Mouse (Mus musculus): ENCODE data around the gene Naaladl2. TPM values are rescaled to one million over a fixed set of nuclear protein-coding genes. Genes with fewer than 3 reads are reported as not detected.

Naaladl2 gene
- polyA plus RNA-seq, 1 experiment from 2014 or later, result 2.9 TPM

DNA sequence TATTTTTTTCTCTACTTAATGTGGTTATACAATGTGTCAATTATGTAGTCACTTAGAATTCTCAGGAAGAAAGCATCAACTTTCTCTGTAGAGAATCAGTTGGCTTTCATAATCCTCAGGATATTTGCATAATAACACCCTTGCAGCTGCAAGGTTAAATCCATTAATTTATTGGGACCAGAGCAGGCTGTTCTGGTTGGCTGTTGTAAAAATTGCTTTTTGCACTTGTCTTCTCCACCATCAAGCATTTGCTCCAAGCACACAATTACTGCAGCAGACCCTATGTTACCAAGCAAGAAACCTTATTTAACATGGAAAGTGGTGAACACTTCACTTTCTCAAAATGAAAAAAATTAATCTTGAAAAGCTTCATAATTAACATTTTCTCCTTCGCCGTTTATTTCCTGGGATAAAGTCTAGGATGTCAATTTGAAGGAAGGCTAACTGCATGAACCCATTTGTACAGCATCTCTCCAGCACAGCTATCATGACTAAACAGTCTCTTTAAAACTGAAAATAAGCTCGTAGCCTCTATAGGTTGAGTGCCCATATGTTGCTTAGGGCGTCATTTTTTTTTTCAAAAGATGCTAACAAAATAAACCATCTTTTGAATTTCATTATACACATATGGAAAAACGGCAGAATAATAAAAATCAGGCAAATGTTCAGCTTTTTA, 205.4 kb downstream of the Naaladl2 start:
- no peaks in the 10 kb centered on the region for H3K36me3 ChIP-seq
- no peaks in the 10 kb centered on the region for H3K9me3 ChIP-seq
- no peak overlapping the region for H3K4me2 ChIP-seq
- H3K4me1 ChIP-seq, result no peaks in the 10 kb centered on the region
- WGBS, result 68% methylated on average over 5 of the region's 5 CpGs
- H3K9ac ChIP-seq, result no peak overlapping the region
- H3K4me3 ChIP-seq, result no peak overlapping the region
- no peaks in the 10 kb centered on the region for H3K27me3 ChIP-seq (replicated peaks)
- H3K27ac ChIP-seq (replicated peaks), result no peak overlapping the region
- no peak for ATAC-seq (ENCODE audit: extremely low read depth, insufficient number of reproducible peaks, low FRiP score, low TSS enrichment)

DNA sequence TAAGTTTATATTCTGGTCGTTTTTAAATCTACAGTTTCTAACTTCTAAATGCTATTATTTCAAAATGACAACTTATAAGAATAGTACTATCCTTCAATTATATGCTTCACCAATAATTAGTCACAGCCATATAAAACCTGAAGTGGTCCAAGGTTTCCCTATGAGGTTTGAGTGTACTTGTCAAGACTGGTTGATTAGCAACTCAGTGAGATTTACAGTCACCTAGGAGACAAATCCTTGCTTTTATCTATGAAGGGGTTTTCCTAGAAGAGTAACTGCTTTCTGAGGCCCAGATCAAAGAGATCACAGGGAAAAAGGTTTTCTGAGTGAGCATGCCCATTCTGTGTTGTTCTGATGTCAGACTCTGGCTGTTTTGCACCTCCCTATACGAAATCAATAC, 222.2 kb downstream of the Naaladl2 start:
- Histone ChIP-seq H3K27me3 (replicated peaks) (no peaks in the 10 kb centered on the region), H3K9ac (no peak overlapping the region), H3K4me1 (no peaks in the 10 kb centered on the region), H3K4me3 (no peak overlapping the region), H3K9me3 (no peaks in the 10 kb centered on the region), H3K27ac (replicated peaks) (no peak overlapping the region), H3K36me3 (no peaks in the 10 kb centered on the region), H3K4me2 (no peak overlapping the region)
- WGBS, result 36% methylated on average over 2 of the region's 2 CpGs
- ATAC-seq (ENCODE audit: extremely low read depth, insufficient number of reproducible peaks, low FRiP score, low TSS enrichment), result no peak

DNA sequence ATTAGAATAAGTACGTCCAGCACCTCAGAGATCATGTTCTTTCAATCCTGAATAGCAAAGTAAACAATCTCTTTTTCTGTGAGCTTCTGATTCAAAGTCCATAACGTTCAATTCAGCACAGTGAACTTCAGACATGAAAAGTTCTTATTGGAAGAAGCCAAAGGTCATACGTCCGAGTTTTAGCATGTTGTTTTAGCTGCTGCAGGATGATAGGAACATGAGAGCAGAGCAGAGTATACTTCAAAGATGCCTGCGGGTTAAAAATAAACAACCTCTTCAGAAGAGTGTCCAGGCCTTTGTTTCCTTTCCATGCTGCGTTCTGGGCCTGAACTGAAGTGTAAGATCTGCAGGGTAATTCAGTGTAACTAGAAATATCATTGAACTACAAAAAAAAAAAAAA, 222.7 kb downstream of the Naaladl2 start:
- no peaks in the 10 kb centered on the region for H3K9me3 ChIP-seq
- ATAC-seq (ENCODE audit: extremely low read depth, insufficient number of reproducible peaks, low FRiP score, low TSS enrichment), result no peak
- H3K4me2 ChIP-seq, result no peak overlapping the region
- 34% methylated on average over 6 of the region's 6 CpGs for WGBS
- H3K4me3 ChIP-seq, result no peak overlapping the region
- no peaks in the 10 kb centered on the region for H3K36me3 ChIP-seq
- no peak overlapping the region for H3K27ac ChIP-seq (replicated peaks)
- no peak overlapping the region for H3K9ac ChIP-seq
- H3K4me1 ChIP-seq, result no peaks in the 10 kb centered on the region
- H3K27me3 ChIP-seq (replicated peaks), result no peaks in the 10 kb centered on the region

DNA sequence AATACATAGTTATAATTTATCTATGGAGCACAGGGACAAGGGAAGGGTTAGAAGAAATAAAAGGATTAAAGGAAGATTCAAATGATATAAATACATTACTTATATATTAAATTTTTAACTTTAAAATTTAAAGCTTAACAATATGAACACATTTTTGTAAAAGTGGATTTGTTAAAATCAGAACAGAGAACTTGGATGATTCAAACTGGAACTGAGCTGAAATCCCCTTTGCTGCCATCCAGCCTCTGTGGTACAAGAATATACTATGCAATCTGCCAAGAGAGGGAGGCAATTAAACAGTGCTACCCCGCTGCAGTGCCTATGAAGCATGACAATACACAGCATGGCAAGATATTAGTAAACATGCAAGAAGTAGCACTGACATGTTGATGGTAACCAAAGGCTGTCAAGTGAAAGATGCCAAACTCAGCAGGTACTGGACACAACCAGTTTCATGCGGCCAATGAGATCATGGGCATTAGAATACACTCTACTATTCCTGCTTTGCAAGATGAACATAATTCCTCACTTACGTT, 238.6 kb downstream of the Naaladl2 start:
- Histone ChIP-seq H3K36me3 (no peaks in the 10 kb centered on the region), H3K4me2 (no peak overlapping the region), H3K4me3 (no peak overlapping the region), H3K4me1 (no peaks in the 10 kb centered on the region), H3K9ac (no peak overlapping the region), H3K27me3 (replicated peaks) (no peaks in the 10 kb centered on the region), H3K9me3 (no peaks in the 10 kb centered on the region), H3K27ac (replicated peaks) (no peak overlapping the region)
- 71% methylated on average over 3 of the region's 3 CpGs for WGBS
- ATAC-seq (ENCODE audit: extremely low read depth, insufficient number of reproducible peaks, low FRiP score, low TSS enrichment), result no peak

DNA sequence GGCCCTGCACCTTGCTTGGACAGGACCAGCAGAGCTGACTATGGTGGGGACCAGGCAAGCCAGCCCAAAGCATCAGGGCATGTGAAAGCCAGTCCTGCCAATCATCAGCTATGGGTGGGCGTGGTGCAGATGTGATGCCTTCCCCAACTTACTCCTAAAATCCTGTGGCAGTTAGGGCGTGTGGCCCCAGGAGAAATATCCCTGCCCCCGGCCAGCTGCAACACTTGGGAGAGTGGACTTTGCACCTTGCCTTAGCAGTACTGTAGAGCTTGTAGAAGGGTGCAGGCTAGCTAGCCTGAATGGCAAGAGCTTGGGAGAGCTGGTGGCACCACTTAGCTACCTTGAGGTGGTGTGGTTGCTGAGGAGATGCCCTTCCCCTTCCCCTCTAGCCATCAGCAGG, 255.3 kb downstream of the Naaladl2 start:
- WGBS, result 74% methylated on average over 3 of the region's 3 CpGs
- no peak for ATAC-seq (ENCODE audit: extremely low read depth, insufficient number of reproducible peaks, low FRiP score, low TSS enrichment)

DNA sequence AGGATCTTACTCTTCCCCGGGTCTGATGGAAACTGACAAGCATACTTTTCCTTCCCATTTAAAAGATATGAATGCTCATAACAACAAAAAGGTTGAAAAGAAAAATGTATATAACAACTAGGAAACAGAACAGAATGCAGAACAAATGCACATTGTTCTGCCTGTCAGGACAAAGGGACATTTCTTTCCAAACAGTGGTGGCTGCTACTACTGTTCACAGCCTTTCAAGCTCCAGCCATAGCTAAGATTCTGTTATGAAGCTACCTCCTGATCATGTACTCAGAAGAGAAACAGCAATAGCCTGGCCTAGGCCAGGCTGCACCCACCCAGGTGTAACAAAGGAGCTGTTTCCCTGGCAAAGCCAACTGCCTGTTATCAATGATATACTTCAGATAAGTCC, 271.8 kb downstream of the Naaladl2 start:
- no peak overlapping the region for H3K9ac ChIP-seq
- H3K4me3 ChIP-seq, result no peak overlapping the region
- 65% methylated on average over 1 of the region's 1 CpGs for WGBS
- no peak overlapping the region for H3K27ac ChIP-seq (replicated peaks)
- no peaks in the 10 kb centered on the region for H3K36me3 ChIP-seq
- H3K9me3 ChIP-seq, result no peaks in the 10 kb centered on the region
- H3K4me1 ChIP-seq, result no peaks in the 10 kb centered on the region
- ATAC-seq (ENCODE audit: extremely low read depth, insufficient number of reproducible peaks, low FRiP score, low TSS enrichment), result no peak
- H3K27me3 ChIP-seq (replicated peaks), result no peaks in the 10 kb centered on the region
- no peak overlapping the region for H3K4me2 ChIP-seq

More for the DNA sequence above, 255.3 kb downstream of the Naaladl2 start:
- H3K27ac ChIP-seq (replicated peaks), result no peak overlapping the region
- no peaks in the 10 kb centered on the region for H3K27me3 ChIP-seq (replicated peaks)
- no peak overlapping the region for H3K9ac ChIP-seq
- no peaks in the 10 kb centered on the region for H3K9me3 ChIP-seq
- no peaks in the 10 kb centered on the region for H3K36me3 ChIP-seq
- H3K4me3 ChIP-seq, result no peak overlapping the region
- no peak overlapping the region for H3K4me2 ChIP-seq
- no peaks in the 10 kb centered on the region for H3K4me1 ChIP-seq

DNA sequence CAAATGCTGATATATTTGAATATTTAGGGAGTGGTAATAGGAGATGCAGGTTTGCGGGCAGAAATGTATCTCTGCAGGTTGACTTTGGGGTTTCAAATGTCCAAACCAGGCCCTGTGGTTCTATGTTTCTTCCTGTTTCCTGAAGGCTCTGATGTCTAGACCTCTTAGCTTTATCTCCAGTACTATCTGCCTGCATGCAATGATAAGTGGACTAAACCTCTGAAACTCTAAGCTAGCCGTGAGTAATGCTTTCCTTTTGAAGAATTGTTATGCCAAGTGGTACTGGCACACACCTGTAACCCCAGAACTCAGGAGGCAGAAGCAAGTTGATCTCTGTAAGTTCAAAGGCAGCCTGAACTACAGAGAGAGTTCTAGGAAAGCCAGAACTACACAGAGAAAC, 291.1 kb downstream of the Naaladl2 start:
- Histone ChIP-seq H3K4me2 (no peak overlapping the region), H3K27ac (replicated peaks) (no peak overlapping the region), H3K9ac (no peak overlapping the region), H3K4me3 (no peak overlapping the region), H3K4me1 (no peaks in the 10 kb centered on the region), H3K27me3 (replicated peaks) (no peaks in the 10 kb centered on the region), H3K36me3 (no peaks in the 10 kb centered on the region), H3K9me3 (no peaks in the 10 kb centered on the region)
- ATAC-seq (ENCODE audit: extremely low read depth, insufficient number of reproducible peaks, low FRiP score, low TSS enrichment), result no peak
- 58% methylated on average over 2 of the region's 2 CpGs for WGBS

DNA sequence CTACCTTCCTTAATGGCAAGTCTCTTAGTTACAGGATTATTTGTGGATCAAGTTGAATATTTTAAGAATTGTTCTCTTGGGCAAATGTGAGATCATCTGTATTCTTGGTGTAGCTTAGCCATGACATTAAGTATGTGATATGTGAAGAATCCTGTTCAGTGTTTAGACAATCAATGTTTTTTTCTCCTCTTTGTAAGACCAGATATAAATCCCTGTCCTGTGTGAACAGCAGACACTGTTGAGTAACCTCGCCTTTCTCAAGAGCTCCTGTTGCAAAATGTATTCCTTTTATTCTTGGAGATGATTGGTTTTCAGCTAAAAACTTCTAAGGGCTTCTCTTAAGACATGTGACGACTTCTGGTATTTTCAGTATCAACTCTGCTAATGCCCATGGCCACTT, 347.3 kb downstream of the Naaladl2 start:
- Histone ChIP-seq H3K9me3 (no peaks in the 10 kb centered on the region), H3K27me3 (replicated peaks) (no peaks in the 10 kb centered on the region), H3K27ac (replicated peaks) (no peak overlapping the region), H3K36me3 (no peaks in the 10 kb centered on the region), H3K4me2 (no peak overlapping the region), H3K4me1 (no peaks in the 10 kb centered on the region), H3K4me3 (no peak overlapping the region), H3K9ac (no peak overlapping the region)
- WGBS, result 47% methylated on average over 2 of the region's 2 CpGs
- no peak for ATAC-seq (ENCODE audit: extremely low read depth, insufficient number of reproducible peaks, low FRiP score, low TSS enrichment)

DNA sequence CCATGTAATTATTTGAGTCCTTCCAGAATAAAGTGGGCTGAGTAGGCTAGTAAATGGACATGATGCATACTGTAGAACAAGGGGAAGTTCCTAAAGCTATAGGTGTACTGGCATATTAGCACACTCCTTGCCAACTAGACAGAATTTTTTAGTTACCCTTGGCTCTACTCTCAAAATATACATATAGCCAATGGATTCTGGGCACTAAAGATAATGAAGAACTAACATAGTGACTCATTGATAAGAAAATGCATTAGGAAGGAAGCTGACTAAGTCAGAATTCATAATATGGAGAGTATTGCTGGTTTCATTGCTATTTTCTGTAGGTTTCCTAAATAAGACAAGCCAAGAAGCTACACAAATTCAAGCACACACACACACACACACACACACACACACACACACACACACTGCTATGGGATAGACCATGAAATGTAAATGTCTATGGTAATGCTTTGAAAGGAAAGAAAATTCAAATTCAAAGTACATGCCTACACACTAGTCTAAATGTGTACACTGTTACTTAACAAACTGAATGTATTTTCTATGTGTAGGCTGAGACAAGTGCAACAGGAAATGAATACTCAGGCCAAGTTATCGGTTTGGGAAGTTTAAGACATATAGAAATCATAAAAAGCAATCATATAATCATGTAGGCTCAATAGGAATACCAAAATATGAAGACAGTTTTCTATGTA, 356.5 kb downstream of the Naaladl2 start:
- H3K27ac ChIP-seq (replicated peaks), result no peak overlapping the region
- no peak for ATAC-seq (ENCODE audit: extremely low read depth, insufficient number of reproducible peaks, low FRiP score, low TSS enrichment)
- no peak overlapping the region for H3K4me2 ChIP-seq
- H3K4me1 ChIP-seq, result peaks cover 9% of the 10 kb centered on the region; the same call in 1 of the 2 replicates
- H3K9me3 ChIP-seq, result no peaks in the 10 kb centered on the region
- no peak overlapping the region for H3K4me3 ChIP-seq
- H3K36me3 ChIP-seq, result no peaks in the 10 kb centered on the region
- WGBS, result 73% methylated on average over 1 of the region's 1 CpGs
- H3K27me3 ChIP-seq (replicated peaks), result no peaks in the 10 kb centered on the region
- no peak overlapping the region for H3K9ac ChIP-seq

DNA sequence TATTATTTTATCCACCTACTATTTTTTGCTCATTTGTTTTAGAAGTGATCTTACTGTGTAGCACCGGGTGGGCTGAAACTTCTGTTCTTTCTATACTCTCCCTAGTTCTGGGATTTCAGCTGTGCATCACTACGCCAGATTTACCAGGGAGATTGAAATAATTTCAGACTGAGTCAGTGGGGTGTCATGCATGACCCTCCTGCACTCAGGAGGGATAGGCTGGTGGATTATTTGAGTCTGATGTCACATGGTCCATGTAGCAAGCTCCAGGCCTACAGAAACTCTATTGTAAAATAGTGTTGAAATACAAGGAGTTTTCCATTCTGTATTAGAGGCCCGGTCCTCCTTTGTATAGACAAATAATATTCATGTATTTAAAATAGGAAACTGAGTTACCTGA, 360.0 kb downstream of the Naaladl2 start:
- no peak for ATAC-seq (ENCODE audit: extremely low read depth, insufficient number of reproducible peaks, low FRiP score, low TSS enrichment)
- 79% methylated on average over 3 of the region's 3 CpGs for WGBS
- Histone ChIP-seq H3K27ac (replicated peaks) (no peak overlapping the region), H3K27me3 (replicated peaks) (no peaks in the 10 kb centered on the region), H3K4me2 (no peak overlapping the region), H3K9ac (no peak overlapping the region), H3K36me3 (no peaks in the 10 kb centered on the region), H3K4me1 (peaks cover 9% of the 10 kb centered on the region; the same call in 1 of the 2 replicates), H3K9me3 (no peaks in the 10 kb centered on the region), H3K4me3 (no peak overlapping the region)

DNA sequence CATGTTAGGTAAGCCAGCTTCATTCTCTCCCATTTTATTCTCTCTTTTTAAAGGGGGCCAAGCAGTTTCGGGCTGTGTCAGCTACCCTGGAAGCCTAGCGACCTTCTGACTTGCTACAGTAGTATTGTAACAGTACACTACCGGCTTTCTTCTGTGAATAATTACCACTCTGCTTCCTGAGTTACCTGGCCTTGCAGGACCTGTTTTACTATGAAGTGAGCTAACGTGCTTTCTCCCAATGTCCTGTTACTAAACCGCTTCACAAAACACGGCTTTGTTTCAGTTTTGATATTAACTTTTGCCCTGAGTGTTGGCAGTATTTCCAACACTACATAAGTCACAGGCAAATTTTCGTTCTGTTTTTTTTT, 360.6 kb downstream of the Naaladl2 start:
- Histone ChIP-seq H3K4me3 (peak overlapping the region; percentile 29; the same call in 1 of the 2 replicates), H3K36me3 (no peaks in the 10 kb centered on the region), H3K9ac (no peak overlapping the region), H3K27me3 (replicated peaks) (no peaks in the 10 kb centered on the region), H3K27ac (replicated peaks) (peak overlapping the region; percentile 29; the same call in 1 of the 2 replicates), H3K4me2 (peak overlapping the region; percentile 57), H3K9me3 (no peaks in the 10 kb centered on the region), H3K4me1 (peaks cover 9% of the 10 kb centered on the region; the same call in 1 of the 2 replicates)
- WGBS, result 58% methylated on average over 7 of the region's 7 CpGs
- ATAC-seq (ENCODE audit: extremely low read depth, insufficient number of reproducible peaks, low FRiP score, low TSS enrichment), result no peak
